Mouse (Mus musculus): ENCODE measurements around the gene Ewsr1. TPM values are rescaled to one million over a fixed set of nuclear protein-coding genes. Genes with fewer than 3 reads are reported as not detected.

The Ewsr1 gene
- total and polyA plus RNA-seq, 3 experiments, result 452 to 1,336 (median 570) TPM

- no peak overlapping the region for H3K4me3 ChIP-seq (ENCODE audit: control insufficient read depth in 1 of 2, insufficient read depth in 1 of 2, low read depth in 2 of 2, low read length in 2 of 2)
- H3K27me3 ChIP-seq (ENCODE audit: control insufficient read depth in 1 of 2, insufficient read depth in 2 of 2, low read length in 2 of 2), result no peaks in the 10 kb centered on the region
- H3K79me2 ChIP-seq (ENCODE audit: control insufficient read depth, insufficient read depth, low read length, poor library complexity), result peaks cover 6% of the 10 kb centered on the region
- peaks cover 6 to 30% of the 10 kb centered on the region in 2 experiments for H3K4me1 ChIP-seq (ENCODE audit: control insufficient read depth in 1 of 2, insufficient read depth in 2 of 2, low read length in 2 of 2)
- peak; percentile 73 for DNase-seq (ENCODE audit: low read depth, low spot score)
- H3K9me3 ChIP-seq (replicated peaks; ENCODE audit: insufficient read depth, low read length), result no peaks in the 10 kb centered on the region
- peaks cover 10 to 28% of the 10 kb centered on the region in 2 experiments for H3K36me3 ChIP-seq (ENCODE audit: control insufficient read depth in 1 of 2, insufficient read depth in 2 of 2, low read length in 2 of 2)
- peak overlapping the region; percentile 9; the same call in 1 of the 2 replicates for H3K27ac ChIP-seq (ENCODE audit: control insufficient read depth, low read depth, low read length)
- no peak overlapping the region for H3K9ac ChIP-seq (ENCODE audit: control insufficient read depth, low read depth, low read length, poor library complexity, severe bottlenecking)
- TF ChIP-seq MYC (IDR thresholded peaks at IDR 0.05; ENCODE audit: low read depth, low read length) (no peak), BHLHE40 (IDR thresholded peaks at IDR 0.05; ENCODE audit: borderline replicate concordance, low read depth, low read length) (no peak), MAX (IDR thresholded peaks at IDR 0.05; ENCODE audit: low read length) (no peak), POLR2AphosphoS2 (IDR thresholded peaks at IDR 0.05; ENCODE audit: low read length) (no peak), HCFC1 (IDR thresholded peaks at IDR 0.05; ENCODE audit: low read depth, low read length) (no peak), USF2 (IDR thresholded peaks at IDR 0.05; ENCODE audit: borderline replicate concordance in 1 of 2, insufficient read depth in 1 of 2, low read depth in 1 of 2, low read length in 2 of 2) (no peak), E2F4 (IDR thresholded peaks at IDR 0.05; ENCODE audit: borderline replicate concordance, low read depth, low read length) (no peak), UBTF (IDR thresholded peaks at IDR 0.05; ENCODE audit: borderline replicate concordance, insufficient read depth, low read depth, low read length) (no peak), MXI1 (IDR thresholded peaks at IDR 0.05; ENCODE audit: low read depth, low read length) (no peak), RAD21 (IDR thresholded peaks at IDR 0.05; ENCODE audit: low read depth, low read length) (no peak), GABPA (IDR thresholded peaks at IDR 0.05; ENCODE audit: low read depth, low read length) (no peak), POLR2AphosphoS5 (IDR thresholded peaks at IDR 0.05; ENCODE audit: borderline replicate concordance, low read depth, low read length) (no peak), POLR2A (IDR thresholded peaks at IDR 0.05; ENCODE audit: control insufficient read depth in 1 of 2, insufficient read depth in 1 of 2, low read depth in 1 of 2, low read length in 2 of 2, poor library complexity in 1 of 2) (0 out of 4 replicates have a peak, but pooled peaks of 1 of the 2 experiments have one; percentile 1), MAZ (IDR thresholded peaks at IDR 0.05; ENCODE audit: low read depth, low read length) (no peak), KAT2A (conservative IDR thresholded peaks at IDR 0.05; ENCODE audit: low read depth, low read length) (no peak), CHD2 (IDR thresholded peaks at IDR 0.05; ENCODE audit: low read length) (no peak), USF1 (IDR thresholded peaks at IDR 0.05; ENCODE audit: low read depth, low read length) (no peak), SMC3 (IDR thresholded peaks at IDR 0.05; ENCODE audit: low read depth, low read length) (no peak), ELF1 (IDR thresholded peaks at IDR 0.05; ENCODE audit: low read depth, low read length) (no peak), MYB (IDR thresholded peaks at IDR 0.05; ENCODE audit: low read depth, low read length) (no peak), CHD1 (IDR thresholded peaks at IDR 0.05; ENCODE audit: low read depth, low read length) (no peak), NRF1 (IDR thresholded peaks at IDR 0.05; ENCODE audit: insufficient read depth, low read depth, low read length, poor library complexity, severe bottlenecking) (no peak), ZKSCAN1 (IDR thresholded peaks at IDR 0.05; ENCODE audit: low read depth, low read length) (no peak), TBP (IDR thresholded peaks at IDR 0.05; ENCODE audit: low read depth, low read length) (no peak), TAL1 (IDR thresholded peaks at IDR 0.05; ENCODE audit: low read length) (peak; percentile 87), ZMIZ1 (IDR thresholded peaks at IDR 0.05; ENCODE audit: low read depth, low read length) (no peak), TCF12 (IDR thresholded peaks at IDR 0.05; ENCODE audit: low read depth, low read length) (peak; percentile 68; the same call in 1 of the 2 replicates), ZNF384 (IDR thresholded peaks at IDR 0.05; ENCODE audit: low read depth, low read length) (no peak), MAFK (IDR thresholded peaks at IDR 0.05; ENCODE audit: borderline replicate concordance, low read depth, low read length) (no peak; the same call in 1 of the 2 replicates), CTCF (IDR thresholded peaks at IDR 0.05 in 2 of 3, conservative IDR thresholded peaks at IDR 0.05 in 1 of 3; ENCODE audit: control insufficient read depth in 1 of 3, insufficient read depth in 1 of 3, low read depth in 2 of 3, low read length in 3 of 3, poor library complexity in 1 of 3, severe bottlenecking in 1 of 3) (no peak), ZC3H11A (IDR thresholded peaks at IDR 0.05; ENCODE audit: low read depth, low read length) (no peak), EP300 (IDR thresholded peaks at IDR 0.05; ENCODE audit: low read depth in 1 of 2, low read length in 2 of 2) (peak; percentile 58 to 74), ETS1 (IDR thresholded peaks at IDR 0.05; ENCODE audit: low read depth, low read length) (no peak), SIN3A (IDR thresholded peaks at IDR 0.05; ENCODE audit: low read length) (peak; percentile 15; the same call in 1 of the 2 replicates), RCOR1 (IDR thresholded peaks at IDR 0.05; ENCODE audit: low read depth, low read length) (peak; percentile 28), JUND (IDR thresholded peaks at IDR 0.05; ENCODE audit: low read depth, low read length) (no peak), MEF2A (IDR thresholded peaks at IDR 0.05; ENCODE audit: extremely low read depth, insufficient replicate concordance, low read depth, low read length, poor library complexity, severe bottlenecking) (no peak), GATA1 (IDR thresholded peaks at IDR 0.05; ENCODE audit: low read depth, low read length) (peak; percentile 66)
These were observed 32.0 kb downstream of the Ewsr1 start for GRCm38 (mm10) chr11:5067063-5067462.
